Mouse (Mus musculus): ENCODE data around the gene Ilf2. TPM values are rescaled to one million over a fixed set of nuclear protein-coding genes. Genes with fewer than 3 reads are reported as not detected.

The Ilf2 gene
- polyA plus RNA-seq, 1 experiment from 2014 or later, result 269 TPM

Other genes starting within 250 kb of the Ilf2 start
- gene Jtb, start 244.5 kb upstream of the Ilf2 start, polyA plus RNA-seq (2014; fragmentation: Nextera tagmentation; extraction: Ambion mirVana), result 98.9 and 102 TPM in 2 replicates
- 1.3 and 2.4 TPM in 2 replicates for gene Creb3l4, start 232.6 kb upstream of the Ilf2 start, polyA plus RNA-seq (2014; fragmentation: Nextera tagmentation; extraction: Ambion mirVana)
- 41.2 and 46.0 TPM in 2 replicates for gene Slc39a1, start 228.0 kb upstream of the Ilf2 start, polyA plus RNA-seq (2014; fragmentation: Nextera tagmentation; extraction: Ambion mirVana)
- 11.6 and 12.6 TPM in 2 replicates for gene Crtc2, start 222.0 kb upstream of the Ilf2 start, polyA plus RNA-seq (2014; fragmentation: Nextera tagmentation; extraction: Ambion mirVana)
- 7.3 and 8.5 TPM in 2 replicates for gene Dennd4b, start 210.9 kb upstream of the Ilf2 start, polyA plus RNA-seq (2014; fragmentation: Nextera tagmentation; extraction: Ambion mirVana)
- 14.3 and 21.6 TPM in 2 replicates for gene Gatad2b, start 182.9 kb upstream of the Ilf2 start, polyA plus RNA-seq (2014; fragmentation: Nextera tagmentation; extraction: Ambion mirVana)
- gene Slc27a3, start 86.2 kb upstream of the Ilf2 start, polyA plus RNA-seq (2014; fragmentation: Nextera tagmentation; extraction: Ambion mirVana), result 21.3 and 21.7 TPM in 2 replicates
- 30.1 and 35.2 TPM in 2 replicates for gene Ints3, start 42.5 kb upstream of the Ilf2 start, polyA plus RNA-seq (2014; fragmentation: Nextera tagmentation; extraction: Ambion mirVana)
- gene Npr1, start 10.3 kb upstream of the Ilf2 start, polyA plus RNA-seq (2014; fragmentation: Nextera tagmentation; extraction: Ambion mirVana), result 1.4 and 4.0 TPM in 2 replicates
- gene Snapin, start 14.9 kb downstream of the Ilf2 start, polyA plus RNA-seq (2014; fragmentation: Nextera tagmentation; extraction: Ambion mirVana), result 106 and 112 TPM in 2 replicates
- 116 and 123 TPM in 2 replicates for gene Chtop, start 33.4 kb downstream of the Ilf2 start, polyA plus RNA-seq (2014; fragmentation: Nextera tagmentation; extraction: Ambion mirVana)
- 15.8 and 18.6 TPM in 2 replicates for gene S100a1, start 38.3 kb downstream of the Ilf2 start, polyA plus RNA-seq (2014; fragmentation: Nextera tagmentation; extraction: Ambion mirVana)
- gene S100a13, start 38.3 kb downstream of the Ilf2 start, polyA plus RNA-seq (2014; fragmentation: Nextera tagmentation; extraction: Ambion mirVana), result 6.9 and 11.0 TPM in 2 replicates
- not detected in 2 replicates for gene S100a14, start 50.7 kb downstream of the Ilf2 start, polyA plus RNA-seq (2014; fragmentation: Nextera tagmentation; extraction: Ambion mirVana)
- 22.5 and 33.3 TPM in 2 replicates for gene S100a16, start 61.1 kb downstream of the Ilf2 start, polyA plus RNA-seq (2014; fragmentation: Nextera tagmentation; extraction: Ambion mirVana)
- gene S100a3, start 84.5 kb downstream of the Ilf2 start, polyA plus RNA-seq (2014; fragmentation: Nextera tagmentation; extraction: Ambion mirVana), result 0.31 and 2.0 TPM in 2 replicates
- not detected in 2 replicates for gene S100a2, start 114.1 kb downstream of the Ilf2 start, polyA plus RNA-seq (2014; fragmentation: Nextera tagmentation; extraction: Ambion mirVana)
- not detected in 2 replicates for gene Gm42674, start 125.8 kb downstream of the Ilf2 start, polyA plus RNA-seq (2014; fragmentation: Nextera tagmentation; extraction: Ambion mirVana)
- 1.2 TPM in 1 of 2 replicates, not detected in the other for gene S100a4, start 127.6 kb downstream of the Ilf2 start, polyA plus RNA-seq (2014; fragmentation: Nextera tagmentation; extraction: Ambion mirVana)
- gene S100a5, start 132.4 kb downstream of the Ilf2 start, polyA plus RNA-seq (2014; fragmentation: Nextera tagmentation; extraction: Ambion mirVana), result not detected in 2 replicates
- 11.8 and 27.5 TPM in 2 replicates for gene S100a6, start 136.8 kb downstream of the Ilf2 start, polyA plus RNA-seq (2014; fragmentation: Nextera tagmentation; extraction: Ambion mirVana)
- not detected in 2 replicates for gene S100a7a, start 177.9 kb downstream of the Ilf2 start, polyA plus RNA-seq (2014; fragmentation: Nextera tagmentation; extraction: Ambion mirVana)
- 1.8 and 9.7 TPM in 2 replicates for gene S100a8, start 192.9 kb downstream of the Ilf2 start, polyA plus RNA-seq (2014; fragmentation: Nextera tagmentation; extraction: Ambion mirVana)
- 0.46 and 7.1 TPM in 2 replicates for gene S100a9, start 219.6 kb downstream of the Ilf2 start, polyA plus RNA-seq (2014; fragmentation: Nextera tagmentation; extraction: Ambion mirVana)